Mouse (Mus musculus) lung, embryonic 15.5 days (tissue): Measurements from ENCODE around the gene Zfx. TPM values are rescaled to one million over a fixed set of nuclear protein-coding genes. Genes with fewer than 3 reads are reported as not detected.
A peak's percentile ranks its signal among the peaks of the same experiment; 100 is the strongest.

Experiments used
- ATAC-seq: fragments of 200-750 bp; cut with Nextera tagmentation; 2 replicates; pipeline ENCODE4 v1.8.0; 2017; ENCODE audit warnings: moderate number of reproducible peaks, borderline replicate concordance; ENCODE audit not compliant: low FRiP score, low TSS enrichment; ENCODE audit errors: extremely low read depth
- H3K27ac ChIP-seq: fragments of 300-500 bp; sonication (generic); 2 replicates; pipeline ENCODE4 v1.5.1; 2015; ENCODE audit warnings: moderate library complexity, mild to moderate bottlenecking, inconsistent platforms
- H3K27me3 ChIP-seq: fragments of 300-500 bp; sonication (generic); 2 replicates; pipeline ENCODE4 v1.6.1; 2015; ENCODE audit warnings: inconsistent platforms
- H3K36me3 ChIP-seq: fragments of 300-500 bp; sonication (generic); 2 replicates; pipeline ENCODE4 v1.6.1; 2015; ENCODE audit warnings: inconsistent platforms
- H3K4me1 ChIP-seq: fragments of 300-500 bp; sonication (generic); 2 replicates; pipeline ENCODE4 v1.6.1; 2015; ENCODE audit warnings: inconsistent platforms
- H3K4me2 ChIP-seq: fragments of 300-500 bp; sonication (generic); 2 replicates; pipeline ENCODE4 v1.6.1; 2015; ENCODE audit warnings: inconsistent platforms, mild to moderate bottlenecking, moderate library complexity
- H3K4me3 ChIP-seq: fragments of 300-500 bp; sonication (generic); 2 replicates; pipeline ENCODE4 v1.5.1; 2015; ENCODE audit warnings: mild to moderate bottlenecking, inconsistent platforms
- H3K9ac ChIP-seq: fragments of 300-500 bp; sonication (generic); 2 replicates; pipeline ENCODE4 v1.6.1; 2015; ENCODE audit warnings: inconsistent platforms
- H3K9me3 ChIP-seq: fragments of 300-500 bp; sonication (generic); 2 replicates; pipeline ENCODE4 v1.6.1; 2016; ENCODE audit warnings: inconsistent platforms
- WGBS: fragments of 180-500 bp; shearing (Covaris S2); methylation state at CpG from one replicate; pipeline ENCODE4 v1.1.7; 2015; 5-methylcytosine and 5-hydroxymethylcytosine counted together
- polyA plus RNA-seq: library from polyadenylated mRNA; unstranded; fragments of >200 nt; fragmentation: Nextera tagmentation; extraction: Ambion mirVana; gene quantifications from 2 replicates; pipeline ENCODE4 v1.2.1, GENCODE M21; 2015

The Zfx gene
- polyA plus RNA-seq, 1 experiment from 2014 or later: 36.7 TPM

- Histone ChIP-seq H3K9ac (peak overlapping the region; percentile 88), H3K9me3 (no peaks in the 10 kb centered on the region), H3K27ac (peak overlapping the region; percentile 99), H3K4me3 (peak overlapping the region; percentile 62), H3K4me2 (peak overlapping the region; percentile 33; the same call in 1 of the 2 replicates), H3K36me3 (no peaks in the 10 kb centered on the region), H3K27me3 (peaks cover 23% of the 10 kb centered on the region; the same call in 1 of the 2 replicates), H3K4me1 (no peaks in the 10 kb centered on the region)
- no peak; the same call in 1 of the 2 replicates for ATAC-seq
- WGBS: 13% methylated on average over 29 of the region's 53 CpGs
These were observed 818 bp downstream of the Zfx start for GRCm38 (mm10) chrX:94122709-94123058.

- peak overlapping the region; percentile 62 for H3K4me3 ChIP-seq
- H3K4me2 ChIP-seq: peak overlapping the region; percentile 64
- H3K9ac ChIP-seq: peak overlapping the region; percentile 88
- peak overlapping the region; percentile 99 for H3K27ac ChIP-seq
- H3K36me3 ChIP-seq: no peaks in the 10 kb centered on the region
- no peaks in the 10 kb centered on the region for H3K9me3 ChIP-seq
- H3K27me3 ChIP-seq: peaks cover 19% of the 10 kb centered on the region; the same call in 1 of the 2 replicates
- no peaks in the 10 kb centered on the region for H3K4me1 ChIP-seq
- WGBS: 13% methylated on average over 49 of the region's 65 CpGs
- ATAC-seq: peak; percentile 89
These were observed 1.4 kb downstream of the Zfx start for GRCm38 (mm10) chrX:94121866-94122708.

GRCm38 (mm10) chrX:94121161-94121856 lies 2.2 kb downstream of the Zfx start:
- 14% methylated on average over 24 of the region's 24 CpGs for WGBS

GRCm38 (mm10) chrX:94118350-94118749 lies 5.2 kb downstream of the Zfx start:
- H3K4me1 ChIP-seq: no peaks in the 10 kb centered on the region
- H3K27ac ChIP-seq: no peak overlapping the region
- H3K9ac ChIP-seq: no peak overlapping the region
- peaks cover 18% of the 10 kb centered on the region; the same call in 1 of the 2 replicates for H3K27me3 ChIP-seq
- no peaks in the 10 kb centered on the region for H3K36me3 ChIP-seq
- H3K4me2 ChIP-seq: no peak overlapping the region
- H3K9me3 ChIP-seq: no peaks in the 10 kb centered on the region
- H3K4me3 ChIP-seq: no peak overlapping the region
- no peak for ATAC-seq

More at GRCm38 (mm10) chrX:94121161-94121856, 2.2 kb downstream of the Zfx start:
- peak overlapping the region; percentile 64 for H3K4me2 ChIP-seq
- no peaks in the 10 kb centered on the region for H3K9me3 ChIP-seq
- H3K4me1 ChIP-seq: no peaks in the 10 kb centered on the region
- H3K9ac ChIP-seq: peak overlapping the region; percentile 88
- ATAC-seq: no peak
- H3K27ac ChIP-seq: peak overlapping the region; percentile 99
- peak overlapping the region; percentile 62 for H3K4me3 ChIP-seq
- H3K27me3 ChIP-seq: peaks cover 19% of the 10 kb centered on the region; the same call in 1 of the 2 replicates
- no peaks in the 10 kb centered on the region for H3K36me3 ChIP-seq

GRCm38 (mm10) chrX:94115882-94116281 lies 7.6 kb downstream of the Zfx start:
- Histone ChIP-seq H3K36me3 (no peaks in the 10 kb centered on the region), H3K4me1 (no peaks in the 10 kb centered on the region), H3K9ac (no peak overlapping the region), H3K4me3 (no peak overlapping the region), H3K4me2 (no peak overlapping the region), H3K27me3 (peaks cover 5% of the 10 kb centered on the region; the same call in 1 of the 2 replicates), H3K9me3 (no peaks in the 10 kb centered on the region), H3K27ac (no peak overlapping the region)
- WGBS: 77% methylated on average over 6 of the region's 6 CpGs
- no peak for ATAC-seq

GRCm38 (mm10) chrX:94105964-94106363 lies 17.5 kb downstream of the Zfx start:
- no peak overlapping the region for H3K9ac ChIP-seq
- 57% methylated on average over 2 of the region's 2 CpGs for WGBS
- ATAC-seq: no peak
- no peak overlapping the region for H3K4me3 ChIP-seq
- H3K27ac ChIP-seq: no peak overlapping the region
- H3K4me2 ChIP-seq: no peak overlapping the region
- no peaks in the 10 kb centered on the region for H3K4me1 ChIP-seq
- no peaks in the 10 kb centered on the region for H3K9me3 ChIP-seq
- H3K27me3 ChIP-seq: peaks cover 5% of the 10 kb centered on the region; the same call in 1 of the 2 replicates
- no peaks in the 10 kb centered on the region for H3K36me3 ChIP-seq

- H3K27me3 ChIP-seq: peaks cover 9% of the 10 kb centered on the region; the same call in 1 of the 2 replicates
- no peaks in the 10 kb centered on the region for H3K9me3 ChIP-seq
- no peak for ATAC-seq
- H3K36me3 ChIP-seq: peaks cover 8% of the 10 kb centered on the region; the same call in 1 of the 2 replicates
- H3K4me2 ChIP-seq: no peak overlapping the region
- H3K4me1 ChIP-seq: no peaks in the 10 kb centered on the region
- no peak overlapping the region for H3K27ac ChIP-seq
- H3K4me3 ChIP-seq: no peak overlapping the region
- H3K9ac ChIP-seq: no peak overlapping the region
These were observed 20.6 kb downstream of the Zfx start for GRCm38 (mm10) chrX:94102938-94103337.

- WGBS: 71% methylated on average over 1 of the region's 1 CpGs
- H3K4me1 ChIP-seq: no peaks in the 10 kb centered on the region
- no peak overlapping the region for H3K4me2 ChIP-seq
- ATAC-seq: no peak
- H3K4me3 ChIP-seq: no peak overlapping the region
- H3K9ac ChIP-seq: no peak overlapping the region
- H3K36me3 ChIP-seq: peaks cover 9% of the 10 kb centered on the region; the same call in 1 of the 2 replicates
- peaks cover 21% of the 10 kb centered on the region; the same call in 1 of the 2 replicates for H3K27me3 ChIP-seq
- H3K27ac ChIP-seq: no peak overlapping the region
- H3K9me3 ChIP-seq: no peaks in the 10 kb centered on the region
These were observed 22.9 kb downstream of the Zfx start for GRCm38 (mm10) chrX:94100561-94100960.

GRCm38 (mm10) chrX:94091001-94091400 lies 32.5 kb downstream of the Zfx start:
- H3K4me2 ChIP-seq: no peak overlapping the region
- H3K4me3 ChIP-seq: no peak overlapping the region
- WGBS: 69% methylated on average over 2 of the region's 2 CpGs
- H3K27ac ChIP-seq: no peak overlapping the region
- H3K9me3 ChIP-seq: no peaks in the 10 kb centered on the region
- peaks cover 17% of the 10 kb centered on the region for H3K27me3 ChIP-seq
- no peaks in the 10 kb centered on the region for H3K36me3 ChIP-seq
- no peak overlapping the region for H3K9ac ChIP-seq
- H3K4me1 ChIP-seq: no peaks in the 10 kb centered on the region
- ATAC-seq: no peak

- no peaks in the 10 kb centered on the region for H3K4me1 ChIP-seq
- H3K27ac ChIP-seq: no peak overlapping the region
- H3K27me3 ChIP-seq: peaks cover 45% of the 10 kb centered on the region
- 27% methylated on average over 6 of the region's 6 CpGs for WGBS
- no peaks in the 10 kb centered on the region for H3K9me3 ChIP-seq
- peak overlapping the region; percentile 36 for H3K4me2 ChIP-seq
- H3K36me3 ChIP-seq: no peaks in the 10 kb centered on the region
- no peak for ATAC-seq
- H3K9ac ChIP-seq: no peak overlapping the region
- H3K4me3 ChIP-seq: 0 out of 2 replicates have a peak overlapping the region, but pooled peaks have one; percentile 10
These were observed 62.3 kb downstream of the Zfx start for GRCm38 (mm10) chrX:94061246-94061645.

GRCm38 (mm10) chrX:94060751-94061150 lies 62.8 kb downstream of the Zfx start:
- H3K9ac ChIP-seq: no peak overlapping the region
- H3K27me3 ChIP-seq: peaks cover 42% of the 10 kb centered on the region
- H3K4me1 ChIP-seq: no peaks in the 10 kb centered on the region
- WGBS: 34% methylated on average over 8 of the region's 8 CpGs
- peak overlapping the region; percentile 36 for H3K4me2 ChIP-seq
- ATAC-seq: no peak
- no peaks in the 10 kb centered on the region for H3K36me3 ChIP-seq
- H3K27ac ChIP-seq: no peak overlapping the region
- no peaks in the 10 kb centered on the region for H3K9me3 ChIP-seq
- H3K4me3 ChIP-seq: 0 out of 2 replicates have a peak overlapping the region, but pooled peaks have one; percentile 10

GRCm38 (mm10) chrX:94058748-94059147 lies 64.8 kb downstream of the Zfx start:
- Histone ChIP-seq H3K27ac (peak overlapping the region; percentile 41; the same call in 1 of the 2 replicates), H3K4me3 (no peak overlapping the region), H3K27me3 (peaks cover 45% of the 10 kb centered on the region), H3K4me1 (no peaks in the 10 kb centered on the region), H3K9ac (no peak overlapping the region), H3K9me3 (no peaks in the 10 kb centered on the region), H3K4me2 (peak overlapping the region; percentile 7; the same call in 1 of the 2 replicates), H3K36me3 (no peaks in the 10 kb centered on the region)
- ATAC-seq: no peak
- WGBS: 12% methylated on average over 6 of the region's 6 CpGs
